Mouse (Mus musculus) bone marrow macrophage, adult 2 months (primary cell): ENCODE data around the gene Elfn1.

Source experiments
- CTCF ChIP-seq: IDR thresholded peaks from 2 replicates; pipeline ENCODE4 v1.5.1; 2012; ENCODE audit warnings: low read depth, mild to moderate bottlenecking, low read length, moderate library complexity
- POLR2A ChIP-seq: IDR thresholded peaks from 2 replicates; pipeline ENCODE4 v1.6.1; 2012; ENCODE audit warnings: mild to moderate bottlenecking, low read depth, low read length, borderline replicate concordance

- no peak for TF ChIP-seq CTCF
- no peak for TF ChIP-seq POLR2A
Measured at GRCm38 (mm10) chr5:139964391-139964790, 56.6 kb downstream of the Elfn1 start.
